Mouse (Mus musculus) midbrain, embryonic 16.5 days (tissue): Measurements from ENCODE around the gene Atxn7l3. TPM values are rescaled to one million over a fixed set of nuclear protein-coding genes. Genes with fewer than 3 reads are reported as not detected.

Experiments used
- ATAC-seq: fragments of 200-750 bp; cut with Nextera tagmentation; 2 replicates; pipeline ENCODE4 v1.8.0; 2017; ENCODE audit warnings: moderate TSS enrichment
- H3K27ac ChIP-seq: fragments of 300-500 bp; sonication (generic); 2 replicates; pipeline ENCODE4 v1.5.1; 2014; ENCODE audit warnings: mild to moderate bottlenecking, low read length, mixed read lengths
- H3K27me3 ChIP-seq: fragments of 300-500 bp; sonication (generic); 2 replicates; pipeline ENCODE4 v1.6.1; 2014; ENCODE audit warnings: low read depth, low read length, mixed read lengths; ENCODE audit not compliant: control insufficient read depth, insufficient read depth
- H3K36me3 ChIP-seq: fragments of 300-500 bp; sonication (generic); 2 replicates; pipeline ENCODE4 v1.6.1; 2014; ENCODE audit warnings: mild to moderate bottlenecking, low read length, moderate library complexity, mixed read lengths; ENCODE audit not compliant: control insufficient read depth, insufficient read depth
- H3K4me1 ChIP-seq: fragments of 300-500 bp; sonication (generic); 2 replicates; pipeline ENCODE4 v1.6.1; 2014; ENCODE audit warnings: mild to moderate bottlenecking, low read length, mixed read lengths; ENCODE audit not compliant: control insufficient read depth, insufficient read depth
- H3K4me2 ChIP-seq: fragments of 300-500 bp; sonication (generic); 2 replicates; pipeline ENCODE4 v1.6.1; 2014; ENCODE audit warnings: mild to moderate bottlenecking, low read length, mixed read lengths
- H3K4me3 ChIP-seq: fragments of 300-500 bp; sonication (generic); 2 replicates; pipeline ENCODE4 v1.5.1; 2014; ENCODE audit warnings: low read depth, mild to moderate bottlenecking, low read length, moderate library complexity, mixed read lengths
- H3K9ac ChIP-seq: fragments of 300-500 bp; sonication (generic); 2 replicates; pipeline ENCODE4 v1.6.1; 2014; ENCODE audit warnings: low read depth, low read length, mixed read lengths
- H3K9me3 ChIP-seq: fragments of 300-500 bp; sonication (generic); replicated peaks from 2 replicates; pipeline ENCODE4 v1.6.1; 2014; ENCODE audit warnings: mild to moderate bottlenecking, low read length, mixed read lengths; ENCODE audit not compliant: control insufficient read depth, poor library complexity, severe bottlenecking
- WGBS: fragments of 180-500 bp; shearing (Covaris S2); extraction: QIAGEN DNeasy Blood & Tissue Kit; methylation state at CpG from one replicate; pipeline ENCODE4 v1.1.7; 2014; 5-methylcytosine and 5-hydroxymethylcytosine counted together
- polyA plus RNA-seq: library from polyadenylated mRNA; unstranded; fragments of >200 nt; fragmentation: Nextera tagmentation; extraction: Ambion mirVana; gene quantifications from 2 replicates; pipeline ENCODE4 v1.2.1, GENCODE M21; 2015

The Atxn7l3 gene
- polyA plus RNA-seq, 1 experiment from 2014 or later: 28.3 TPM

- H3K4me3 ChIP-seq: no peak overlapping the region
- H3K4me1 ChIP-seq: peaks cover 20% of the 10 kb centered on the region
- no peak overlapping the region for H3K27ac ChIP-seq
- H3K27me3 ChIP-seq: no peaks in the 10 kb centered on the region
- WGBS: 87% methylated on average over 11 of the region's 11 CpGs
- peaks cover 20% of the 10 kb centered on the region for H3K36me3 ChIP-seq
- ATAC-seq: no peak
- no peaks in the 10 kb centered on the region for H3K9me3 ChIP-seq
- H3K4me2 ChIP-seq: no peak overlapping the region
- H3K9ac ChIP-seq: no peak overlapping the region
These were observed 5.3 kb downstream of the Atxn7l3 start for GRCm38 (mm10) chr11:102291051-102291535.

GRCm38 (mm10) chr11:102290141-102290540 lies 6.3 kb downstream of the Atxn7l3 start:
- Histone ChIP-seq H3K9ac (no peak overlapping the region), H3K36me3 (peaks cover 20% of the 10 kb centered on the region)

GRCm38 (mm10) chr11:102289511-102290100 lies 6.8 kb downstream of the Atxn7l3 start:
- Histone ChIP-seq H3K4me3 (no peak overlapping the region), H3K27me3 (no peaks in the 10 kb centered on the region), H3K4me1 (peaks cover 18% of the 10 kb centered on the region), H3K9me3 (no peaks in the 10 kb centered on the region), H3K36me3 (peaks cover 20% of the 10 kb centered on the region), H3K4me2 (no peak overlapping the region), H3K27ac (no peak overlapping the region), H3K9ac (no peak overlapping the region)
- 61% methylated on average over 6 of the region's 6 CpGs for WGBS
- ATAC-seq: no peak

More at GRCm38 (mm10) chr11:102290141-102290540, 6.3 kb downstream of the Atxn7l3 start:
- no peak overlapping the region for H3K4me3 ChIP-seq
- peaks cover 24% of the 10 kb centered on the region for H3K4me1 ChIP-seq
- no peak overlapping the region for H3K27ac ChIP-seq
- ATAC-seq: no peak
- H3K27me3 ChIP-seq: no peaks in the 10 kb centered on the region
- no peaks in the 10 kb centered on the region for H3K9me3 ChIP-seq
- no peak overlapping the region for H3K4me2 ChIP-seq
- 81% methylated on average over 4 of the region's 4 CpGs for WGBS

- no peak for ATAC-seq
- Histone ChIP-seq H3K36me3 (peaks cover 20% of the 10 kb centered on the region), H3K27ac (no peak overlapping the region), H3K9ac (no peak overlapping the region), H3K4me2 (no peak overlapping the region), H3K9me3 (no peaks in the 10 kb centered on the region), H3K4me1 (peaks cover 14% of the 10 kb centered on the region), H3K27me3 (no peaks in the 10 kb centered on the region), H3K4me3 (no peak overlapping the region)
- 65% methylated on average over 2 of the region's 2 CpGs for WGBS
These were observed 7.5 kb downstream of the Atxn7l3 start for GRCm38 (mm10) chr11:102288913-102289312.

- H3K27me3 ChIP-seq: no peaks in the 10 kb centered on the region
- H3K36me3 ChIP-seq: peaks cover 20% of the 10 kb centered on the region
- H3K9me3 ChIP-seq: no peaks in the 10 kb centered on the region
- no peak overlapping the region for H3K27ac ChIP-seq
- no peak for ATAC-seq
- peaks cover 14% of the 10 kb centered on the region for H3K4me1 ChIP-seq
- no peak overlapping the region; the same call in 1 of the 2 replicates for H3K9ac ChIP-seq
- H3K4me2 ChIP-seq: no peak overlapping the region
- H3K4me3 ChIP-seq: no peak overlapping the region
- WGBS: 90% methylated on average over 8 of the region's 8 CpGs
These were observed 8.2 kb downstream of the Atxn7l3 start for GRCm38 (mm10) chr11:102288027-102288804.

- H3K27ac ChIP-seq: no peak overlapping the region
- 93% methylated on average over 8 of the region's 8 CpGs for WGBS
- no peak overlapping the region for H3K4me2 ChIP-seq
- H3K36me3 ChIP-seq: peaks cover 20% of the 10 kb centered on the region
- ATAC-seq: no peak
- no peaks in the 10 kb centered on the region for H3K27me3 ChIP-seq
- no peaks in the 10 kb centered on the region for H3K9me3 ChIP-seq
- no peak overlapping the region; the same call in 1 of the 2 replicates for H3K9ac ChIP-seq
- H3K4me3 ChIP-seq: no peak overlapping the region
- peaks cover 14% of the 10 kb centered on the region for H3K4me1 ChIP-seq
These were observed 8.9 kb downstream of the Atxn7l3 start for GRCm38 (mm10) chr11:102287485-102287884.

GRCm38 (mm10) chr11:102285095-102285834 lies 11.2 kb downstream of the Atxn7l3 start:
- peak overlapping the region; percentile 80 for H3K27ac ChIP-seq
- no peaks in the 10 kb centered on the region for H3K27me3 ChIP-seq
- WGBS: 4% methylated on average over 31 of the region's 31 CpGs
- ATAC-seq: peak; percentile 68
- H3K36me3 ChIP-seq: peaks cover 3% of the 10 kb centered on the region; the same call in 1 of the 2 replicates
- peak overlapping the region; percentile 86 for H3K9ac ChIP-seq
- H3K4me1 ChIP-seq: peaks cover 14% of the 10 kb centered on the region
- H3K9me3 ChIP-seq: no peaks in the 10 kb centered on the region
- peak overlapping the region; percentile 86 for H3K4me2 ChIP-seq
- peak overlapping the region; percentile 60 for H3K4me3 ChIP-seq

GRCm38 (mm10) chr11:102284501-102285094 lies 11.8 kb downstream of the Atxn7l3 start, which contains the start of gene Tmub2:
Gene Tmub2 (plus strand): TSS chr11:102284931.
- peak; percentile 89 for ATAC-seq
- peak within 1 kb of the TSS; percentile 80 for H3K27ac ChIP-seq
- whole genome bisulfite sequencing: under 1% methylated on average over 32 of the region's 32 CpGs
- no peaks in the 10 kb centered on the region for H3K9me3 ChIP-seq
- peaks cover 14% of the 10 kb centered on the region for H3K4me1 ChIP-seq
- H3K4me3 ChIP-seq: peak within 1 kb of the TSS; percentile 60
- peak within 1 kb of the TSS; percentile 86 for H3K9ac ChIP-seq
- H3K36me3 ChIP-seq: peaks cover 3% of the 10 kb centered on the region; the same call in 1 of the 2 replicates
- H3K4me2 ChIP-seq: peak within 1 kb of the TSS; percentile 86
- no peaks in the 10 kb centered on the region for H3K27me3 ChIP-seq
